Mouse (Mus musculus) midbrain, embryonic 12.5 days (tissue): ENCODE data around the gene Nckap1l. TPM values are rescaled to one million over a fixed set of nuclear protein-coding genes. Genes with fewer than 3 reads are reported as not detected.

Source experiments
- ATAC-seq: fragments of 200-750 bp; cut with Nextera tagmentation; 2 replicates; pipeline ENCODE4 v1.8.0; 2017; ENCODE audit warnings: low read depth, moderate TSS enrichment, moderate library complexity; ENCODE audit not compliant: low FRiP score
- H3K27ac ChIP-seq: fragments of 300-500 bp; sonication (generic); replicated peaks from 2 replicates; pipeline ENCODE4 v1.5.1; 2016; ENCODE audit warnings: mild to moderate bottlenecking
- H3K27me3 ChIP-seq: fragments of 300-500 bp; sonication (generic); 2 replicates; pipeline ENCODE4 v1.6.1; 2016; ENCODE audit warnings: mild to moderate bottlenecking
- H3K36me3 ChIP-seq: fragments of 300-500 bp; sonication (generic); 2 replicates; pipeline ENCODE4 v1.6.1; 2016
- H3K4me1 ChIP-seq: fragments of 300-500 bp; sonication (generic); 2 replicates; pipeline ENCODE4 v1.6.1; 2016
- H3K4me2 ChIP-seq: fragments of 300-500 bp; sonication (generic); replicated peaks from 2 replicates; pipeline ENCODE4 v1.6.1; 2016; ENCODE audit warnings: mild to moderate bottlenecking, moderate library complexity
- H3K4me3 ChIP-seq: fragments of 300-500 bp; sonication (generic); 2 replicates; pipeline ENCODE4 v1.5.1; 2016; ENCODE audit warnings: mild to moderate bottlenecking
- H3K9ac ChIP-seq: fragments of 300-500 bp; sonication (generic); replicated peaks from 2 replicates; pipeline ENCODE4 v1.6.1; 2016; ENCODE audit warnings: mild to moderate bottlenecking, moderate library complexity
- H3K9me3 ChIP-seq: fragments of 300-500 bp; sonication (generic); 2 replicates; pipeline ENCODE4 v1.6.1; 2016; ENCODE audit warnings: mild to moderate bottlenecking
- WGBS: fragments of 180-500 bp; shearing (Covaris S2); methylation state at CpG from one replicate; pipeline ENCODE4 v1.1.7; 2016; 5-methylcytosine and 5-hydroxymethylcytosine counted together
- polyA plus RNA-seq: library from polyadenylated mRNA; unstranded; fragments of >200 nt; fragmentation: Nextera tagmentation; extraction: Ambion mirVana; gene quantifications from 2 replicates; pipeline ENCODE4 v1.2.1, GENCODE M21; 2016

Gene Nckap1l
- polyA plus RNA-seq, 1 experiment from 2014 or later: 1.8 TPM

- Histone ChIP-seq H3K4me2 (no peak overlapping the region), H3K9me3 (no peaks in the 10 kb centered on the region), H3K4me1 (no peaks in the 10 kb centered on the region), H3K27me3 (no peaks in the 10 kb centered on the region), H3K4me3 (no peak overlapping the region), H3K27ac (no peak overlapping the region), H3K36me3 (no peaks in the 10 kb centered on the region), H3K9ac (no peak overlapping the region)
- no peak for ATAC-seq
- WGBS: 84% methylated on average over 3 of the region's 3 CpGs
Measured at GRCm38 (mm10) chr15:103547983-103548382, 94.4 kb downstream of the Nckap1l start.

Other genes starting within 250 kb of the Nckap1l start
- gene Cbx5, start 214.0 kb upstream of the Nckap1l start, polyA plus RNA-seq: 203 and 216 TPM in 2 replicates
- 1,196 and 1,287 TPM in 2 replicates for gene Hnrnpa1, start 213.4 kb upstream of the Nckap1l start, polyA plus RNA-seq
- 3.4 and 3.8 TPM in 2 replicates for gene Nfe2, start 195.4 kb upstream of the Nckap1l start, polyA plus RNA-seq
- 232 and 235 TPM in 2 replicates for gene Copz1, start 181.1 kb upstream of the Nckap1l start, polyA plus RNA-seq
- 0.10 and 0.20 TPM in 2 replicates for gene Gpr84, start 143.2 kb upstream of the Nckap1l start, polyA plus RNA-seq
- gene Zfp385a, start 113.7 kb upstream of the Nckap1l start, polyA plus RNA-seq: 19.6 and 20.8 TPM in 2 replicates
- gene Itga5, start 87.0 kb upstream of the Nckap1l start, polyA plus RNA-seq: 19.0 and 21.2 TPM in 2 replicates
- gene Gtsf1, start 23.3 kb upstream of the Nckap1l start, polyA plus RNA-seq: not detected in 2 replicates
- gene Gtsf2, start 5.3 kb upstream of the Nckap1l start, polyA plus RNA-seq: 0.34 TPM in 1 of 2 replicates, not detected in the other
- 47.8 and 48.7 TPM in 2 replicates for gene Pde1b, start 49.2 kb downstream of the Nckap1l start, polyA plus RNA-seq
- gene Ppp1r1a, start 84.2 kb downstream of the Nckap1l start, polyA plus RNA-seq: 66.3 and 66.7 TPM in 2 replicates
- not detected in 2 replicates for gene Glycam1, start 111.3 kb downstream of the Nckap1l start, polyA plus RNA-seq